Mouse (Mus musculus): Measurements from ENCODE around the gene Gm5072. TPM values are rescaled to one million over a fixed set of nuclear protein-coding genes. Genes with fewer than 3 reads are reported as not detected.
"Not testable (repeated sequence)": the region's sequence is repeated elsewhere in the genome, so short reads cannot be mapped to it uniquely, and the experiment has no call there.

Gm5072 gene
- not detected in 2 replicates for total RNA-seq (2017)

- ATAC-seq (ENCODE audit: extremely low read depth, insufficient number of reproducible peaks, low FRiP score, poor library complexity, severe bottlenecking) = not testable (repeated sequence)
Measured at GRCm38 (mm10) chrX:91392200-91392599, at the start of gene Gm5072. TSS of gene Gm5072 (plus strand) at chrX:91392500.

Other genes starting within 250 kb of the Gm5072 start
- gene Mageb2, start 60.8 kb upstream of the Gm5072 start, total RNA-seq (2017) = not detected in 2 replicates
- not detected in 2 replicates for gene Gm8914, start 87.6 kb downstream of the Gm5072 start, total RNA-seq (2017)
- gene 1700084M14Rik, start 183.4 kb downstream of the Gm5072 start, total RNA-seq (2017) = not detected in 2 replicates
- not detected in 2 replicates for gene Gm14781, start 239.7 kb downstream of the Gm5072 start, total RNA-seq (2017)

All from neutrophil, adult 5-6 weeks (primary cell).